Comparison of ENCODE assay signal across 24 mouse cellular contexts in genomic region chr11:48216762-48217161, GRCm38 (mm10).
"Had no signal": no experiment of that assay in that cellular context is flagged by ENCODE, and none has a peak within 500 bp of the region (broad histone marks: within the 10 kb centered on the region; RNA-seq: fewer than 3 reads in every experiment).

No protein-coding gene starts in this region.

- H3K4me1 ChIP-seq: heart, embryonic 10.5 days; heart, embryonic 13.5 days; heart, embryonic 15.5 days; hindbrain, embryonic 13.5 days; hindbrain, embryonic 15.5 days; liver, embryonic 13.5 days; liver, embryonic 15.5 days had no signal

- ATAC-seq: forebrain, postnatal 0 days; hindbrain, postnatal 0 days; intestine, embryonic 16.5 days; liver, postnatal 0 days had no signal

- H3K4me2 ChIP-seq: heart, embryonic 13.5 days; heart, embryonic 15.5 days; hindbrain, embryonic 13.5 days; hindbrain, embryonic 15.5 days; liver, embryonic 11.5 days; liver, embryonic 13.5 days; liver, embryonic 15.5 days had no signal

- H3K27ac ChIP-seq: heart, embryonic 10.5 days; heart, embryonic 13.5 days; heart, embryonic 15.5 days; hindbrain, embryonic 13.5 days; hindbrain, embryonic 15.5 days; hindbrain, postnatal 0 days; left cerebral cortex, adult 2 months; liver, embryonic 13.5 days; liver, embryonic 15.5 days had no signal

- H3K9ac ChIP-seq: forebrain, postnatal 0 days; heart, embryonic 13.5 days; heart, embryonic 15.5 days; hindbrain, embryonic 13.5 days; hindbrain, embryonic 15.5 days; liver, embryonic 13.5 days; liver, embryonic 15.5 days; liver, postnatal 0 days had no signal

- DNase-seq: forebrain, postnatal 0 days; gastrocnemius, postnatal 14 days; gastrocnemius, postnatal 36 days; heart, postnatal 14 days; heart, postnatal 36 days; kidney, adult 18-20 months; kidney, adult 9 months; kidney, postnatal 14 days; kidney, postnatal 36 days; layer of hippocampus, adult 9-11 months; layer of hippocampus, postnatal 36 days; liver; liver, embryonic 13.5 days; liver, postnatal 0 days had no signal

- H3K4me3 ChIP-seq: heart, embryonic 10.5 days; heart, embryonic 13.5 days; heart, embryonic 15.5 days; hindbrain, embryonic 13.5 days; hindbrain, embryonic 15.5 days; left cerebral cortex, adult 2 months; liver, embryonic 13.5 days; liver, embryonic 15.5 days had no signal

- H3K36me3 ChIP-seq: heart, embryonic 10.5 days; heart, embryonic 13.5 days; heart, embryonic 15.5 days; hindbrain, embryonic 13.5 days; hindbrain, embryonic 15.5 days; liver, embryonic 13.5 days; liver, embryonic 15.5 days had no signal

- H3K27me3 ChIP-seq: heart, embryonic 13.5 days; heart, embryonic 15.5 days; hindbrain, embryonic 13.5 days; hindbrain, embryonic 15.5 days; liver, embryonic 13.5 days; liver, embryonic 15.5 days had no signal

- H3K9me3 ChIP-seq: heart, embryonic 10.5 days; heart, embryonic 13.5 days; heart, embryonic 15.5 days; hindbrain, embryonic 13.5 days; hindbrain, embryonic 15.5 days; liver, embryonic 13.5 days; liver, embryonic 15.5 days had no signal
